Mouse (Mus musculus): ENCODE measurements at regions not wholly inside any gene's neighbourhood (a gene's known extent, or its start where the extent isn't known, plus 50 kb on each side); places are given as distances from the start of the nearest gene placed in this dataset.

- TF ChIP-seq CTCF (IDR thresholded peaks at IDR 0.05; ENCODE audit: borderline replicate concordance, extremely low read depth, insufficient read depth, insufficient read length) (no peak), POLR2A (IDR thresholded peaks at IDR 0.05; ENCODE audit: borderline replicate concordance, extremely low read depth, insufficient read depth, insufficient read length, poor library complexity, severe bottlenecking) (no peak)
Measured at GRCm38 (mm10) chr9:87968190-87969082, 237.4 kb upstream of the Tbx18 start.
